Mouse (Mus musculus) right cerebral cortex, postnatal 4 days (tissue): ENCODE measurements around the gene Pfas.

Source experiments
- DNase-seq: peaks from one replicate; pipeline ENCODE4 v3.0.0-alpha.2; 2022

Gene Pfas

DNA sequence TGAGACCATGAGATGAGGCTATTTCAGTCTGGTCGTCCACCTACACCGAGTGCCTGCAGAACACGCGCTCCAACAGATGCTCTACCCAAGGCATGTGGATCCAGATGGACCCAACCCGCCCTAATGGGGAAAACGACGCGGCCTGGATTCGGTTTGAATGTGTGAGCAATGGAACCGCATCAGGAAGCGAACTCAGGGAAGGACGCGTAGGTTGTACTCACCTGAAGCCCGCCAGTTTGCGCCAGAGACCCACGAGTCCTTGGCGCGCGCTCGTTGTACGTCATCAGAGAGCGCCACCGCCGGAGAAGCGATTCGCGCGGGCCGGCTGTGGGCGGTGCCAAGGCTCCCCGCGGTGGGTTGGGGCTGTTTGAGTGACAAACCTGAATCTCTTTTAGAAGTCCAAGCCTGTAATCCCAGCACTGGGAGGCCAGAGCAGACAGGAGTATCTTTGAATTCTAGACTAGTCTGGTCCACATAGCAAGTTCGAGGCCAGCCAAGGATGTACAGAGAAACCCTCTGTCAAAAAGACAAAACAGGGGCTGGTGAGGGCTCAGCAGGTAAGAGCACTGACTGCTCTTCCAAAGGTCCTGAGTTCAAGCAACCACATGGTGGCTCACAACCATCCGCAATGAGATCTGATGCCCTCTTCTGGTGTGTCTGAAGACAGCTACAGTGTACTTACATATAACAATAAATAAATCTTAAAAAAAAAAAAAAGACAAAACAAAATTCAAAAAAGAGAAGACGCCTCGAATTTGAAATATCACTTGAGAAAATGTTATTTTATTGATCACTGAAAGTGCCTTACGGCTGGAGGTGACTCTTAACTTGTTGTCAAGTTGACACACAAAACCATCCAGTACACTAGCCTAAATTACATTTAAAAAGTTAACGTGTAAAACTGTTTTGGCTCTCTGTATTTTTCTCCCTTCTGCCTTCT lies at the start of gene Pfas:
Gene Pfas, minus strand, starts transcription at position 279 of the 940 bp plus-strand sequence.
- DNase-seq = peak; percentile 97

DNA sequence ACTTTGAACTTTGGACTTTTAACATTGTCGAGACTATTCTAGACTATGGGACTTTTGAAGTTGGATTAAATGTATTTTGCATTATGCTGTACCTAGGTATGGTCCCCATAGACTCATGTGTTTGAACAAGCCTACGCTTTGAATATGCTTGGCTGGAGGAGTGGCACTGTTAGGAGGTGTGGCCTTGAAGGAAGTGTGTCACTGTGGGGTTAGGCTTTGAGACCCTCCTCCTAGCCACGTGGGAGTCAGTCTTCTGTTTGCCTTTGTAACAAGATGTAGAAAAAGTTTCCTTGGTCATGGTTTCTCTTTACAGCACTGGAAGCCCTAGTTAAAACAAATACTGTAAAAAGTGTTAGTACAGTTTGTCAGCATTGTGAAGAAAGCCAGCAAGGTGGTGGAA lies 45.6 kb upstream of the Pfas start:
- no peak for DNase-seq

DNA sequence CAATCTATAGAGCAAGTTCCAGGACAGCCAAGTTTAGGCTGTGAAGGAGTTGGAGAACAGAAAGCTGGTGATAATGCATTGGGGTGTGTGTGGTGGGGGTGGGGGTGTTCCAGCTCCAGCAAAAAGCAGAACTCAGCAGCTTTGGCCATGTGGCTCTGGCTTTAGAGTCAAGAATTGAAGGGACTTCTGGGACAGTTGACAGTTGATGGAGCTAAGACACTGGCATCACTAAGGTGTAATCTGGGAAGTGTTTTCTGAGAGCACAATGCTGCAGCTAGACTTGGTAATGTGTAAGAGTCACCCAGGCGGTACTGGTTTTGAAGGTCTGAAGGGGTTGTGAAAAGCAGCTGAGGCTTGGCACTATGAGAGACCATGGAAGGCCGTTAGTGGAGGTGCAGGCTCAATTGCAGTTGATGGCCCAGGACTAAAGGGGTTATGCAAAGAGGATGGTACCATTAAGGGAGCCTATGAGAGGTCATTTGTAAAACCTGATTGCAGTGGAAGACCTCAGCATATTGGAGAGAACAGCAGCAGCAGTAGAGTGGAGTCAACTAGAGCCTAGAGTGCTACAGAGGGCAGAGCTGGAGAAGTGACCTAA lies 44.7 kb upstream of the Pfas start:
- no peak for DNase-seq

DNA sequence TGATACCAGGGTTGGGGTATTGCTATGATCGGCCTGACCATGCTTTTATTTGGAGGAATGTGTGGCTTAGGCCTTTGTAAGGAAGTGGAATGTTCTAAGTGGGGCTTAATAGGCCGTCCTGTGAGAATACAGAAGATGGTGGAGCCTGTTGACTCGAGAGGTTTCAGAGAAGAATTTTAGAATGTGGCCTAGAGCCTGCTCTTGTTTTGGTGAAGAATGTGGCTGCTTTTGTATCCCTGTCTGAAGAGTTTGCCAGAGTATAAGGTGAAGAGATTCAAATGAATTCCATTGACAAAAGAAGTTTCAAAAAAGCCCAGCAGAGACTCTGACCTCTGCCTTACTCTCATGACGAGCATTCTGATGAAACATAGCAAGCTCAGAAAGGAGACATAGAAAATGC lies 43.5 kb upstream of the Pfas start:
- no peak for DNase-seq

DNA sequence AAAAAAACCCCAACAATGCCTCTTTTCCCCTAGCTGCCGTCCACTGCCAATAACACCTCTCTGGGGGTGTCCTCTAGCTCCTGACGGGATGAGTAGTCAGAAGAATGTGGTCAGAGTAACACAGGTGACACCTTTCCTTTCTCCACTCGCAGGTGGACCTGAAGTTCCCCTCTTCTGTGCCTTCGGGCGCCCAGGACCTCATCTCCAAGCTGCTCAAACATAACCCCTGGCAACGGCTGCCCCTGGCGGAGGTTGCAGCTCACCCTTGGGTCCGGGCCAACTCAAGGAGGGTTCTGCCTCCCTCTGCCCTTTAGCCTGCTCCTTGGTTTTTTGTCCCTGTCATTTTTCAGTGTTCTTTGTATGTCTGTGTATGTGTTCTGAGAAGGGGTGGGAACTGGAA lies 42.5 kb upstream of the Pfas start:
- no peak for DNase-seq

DNA sequence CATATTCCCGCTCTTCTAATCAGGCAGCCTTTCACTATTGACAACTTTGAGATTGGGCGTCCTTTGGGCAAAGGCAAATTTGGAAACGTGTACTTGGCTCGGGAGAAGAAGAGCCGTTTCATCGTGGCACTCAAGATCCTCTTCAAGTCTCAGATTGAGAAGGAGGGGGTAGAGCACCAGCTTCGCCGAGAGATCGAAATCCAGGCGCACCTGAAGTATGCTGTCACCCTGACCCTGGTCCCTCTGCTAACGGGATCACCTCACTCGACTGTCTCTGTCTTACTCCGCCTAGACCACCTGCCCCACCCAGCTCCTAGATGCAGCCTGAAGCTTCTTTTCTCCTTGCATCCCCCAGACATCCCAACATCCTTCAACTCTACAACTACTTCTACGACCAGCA lies 39.9 kb upstream of the Pfas start:
- DNase-seq = no peak

DNA sequence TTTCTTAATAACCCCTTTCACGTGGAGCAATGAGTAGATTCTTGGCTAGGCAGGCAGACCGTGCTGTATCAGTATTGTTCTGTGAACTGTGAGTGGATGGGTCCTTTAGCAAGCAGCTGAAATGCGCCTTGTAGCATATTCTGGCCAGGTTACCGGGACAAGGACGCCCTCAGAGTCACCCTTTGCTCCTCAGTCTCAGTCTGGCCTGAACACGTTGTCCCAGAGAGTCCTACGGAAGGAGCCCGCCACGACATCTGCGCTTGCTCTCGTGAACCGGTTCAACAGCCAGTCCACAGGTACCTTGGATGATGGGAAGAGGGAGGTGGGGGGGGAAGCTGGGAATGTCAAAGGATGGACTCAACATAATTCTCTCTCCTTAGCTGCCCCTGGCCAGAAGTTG lies 39.3 kb upstream of the Pfas start:
- DNase-seq = no peak

DNA sequence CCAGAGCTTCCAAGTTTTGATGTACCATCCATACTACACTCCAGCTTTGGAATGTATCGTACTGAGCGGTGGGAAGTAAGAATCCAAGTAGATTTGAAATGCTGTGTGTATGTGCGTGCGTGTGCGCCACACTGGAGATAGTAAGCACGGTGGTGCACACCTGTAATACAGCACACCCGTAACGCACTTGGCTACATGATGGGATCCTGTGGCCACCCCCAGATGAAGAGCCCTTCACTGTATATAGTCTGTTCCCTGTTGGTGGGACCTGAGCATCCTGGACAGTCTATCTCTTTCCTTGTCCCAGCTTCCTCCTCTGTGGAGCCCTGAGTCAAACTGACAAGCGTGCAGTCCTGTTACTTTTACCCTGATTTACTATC lies 38.1 kb upstream of the Pfas start:
- no peak for DNase-seq

DNA sequence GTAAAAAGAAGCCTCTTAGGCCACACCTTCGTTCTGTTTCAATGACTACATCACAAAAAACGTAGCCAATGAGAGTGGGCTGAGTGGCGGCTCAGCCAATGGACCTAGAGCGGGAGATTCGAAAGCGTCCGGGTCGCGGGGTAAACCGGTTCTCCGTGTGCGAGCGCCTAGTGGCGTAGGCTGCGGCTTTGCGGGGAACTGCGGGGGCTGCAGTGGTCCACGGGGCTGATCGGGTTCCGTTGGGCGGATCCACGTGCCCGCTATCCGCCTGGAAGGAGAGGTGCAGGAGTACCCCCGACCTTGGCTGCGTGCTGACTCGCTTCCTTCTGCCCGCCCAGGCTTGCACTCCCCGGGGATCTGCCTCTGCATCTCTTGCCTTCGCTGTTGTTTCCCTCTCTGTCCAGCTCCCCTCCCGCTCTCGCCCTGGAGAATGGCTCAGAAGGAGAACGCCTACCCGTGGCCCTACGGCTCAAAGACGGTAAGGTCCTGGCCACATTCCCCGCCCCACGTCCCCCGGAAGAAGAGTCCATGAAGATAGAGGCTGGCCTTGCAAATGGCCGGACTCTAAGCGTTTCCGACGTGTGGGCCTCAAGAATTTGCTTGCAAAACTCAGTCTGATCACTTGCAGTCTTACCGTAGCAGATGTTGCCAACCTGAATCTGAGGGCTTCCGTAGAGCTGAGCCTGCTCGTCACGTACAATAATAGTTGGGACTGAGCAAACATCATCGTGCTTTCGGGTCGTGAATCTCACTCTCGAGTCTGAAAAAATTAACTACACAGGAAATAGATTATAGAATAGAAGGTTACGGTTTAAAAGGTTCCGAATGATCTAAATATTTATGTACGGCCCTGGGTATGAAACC lies 37.5 kb upstream of the Pfas start, which contains the start of gene Aurkb:
Gene Aurkb, plus strand, starts transcription at position 117 of the 864 bp plus-strand sequence.
- peak; percentile 88 for DNase-seq

DNA sequence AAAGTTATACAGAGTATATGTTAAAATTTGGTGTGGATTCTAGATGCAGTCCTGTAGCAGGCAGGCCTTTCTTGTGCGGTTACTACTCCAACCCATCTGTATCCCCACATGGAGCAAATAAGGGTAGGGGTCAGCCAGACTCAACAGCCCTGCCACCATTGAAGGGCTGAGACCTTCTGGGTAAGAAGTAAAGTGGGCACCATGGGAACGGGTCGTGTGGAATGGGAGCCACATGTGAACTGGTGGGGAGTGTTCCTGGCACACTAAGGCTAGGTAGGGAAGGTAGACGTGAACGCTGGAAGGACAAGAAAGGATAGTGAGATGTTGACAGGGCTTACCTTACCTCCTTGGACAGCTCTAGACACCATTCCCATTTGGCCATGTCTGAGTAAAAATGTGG lies 29.9 kb upstream of the Pfas start:
- DNase-seq = no peak

DNA sequence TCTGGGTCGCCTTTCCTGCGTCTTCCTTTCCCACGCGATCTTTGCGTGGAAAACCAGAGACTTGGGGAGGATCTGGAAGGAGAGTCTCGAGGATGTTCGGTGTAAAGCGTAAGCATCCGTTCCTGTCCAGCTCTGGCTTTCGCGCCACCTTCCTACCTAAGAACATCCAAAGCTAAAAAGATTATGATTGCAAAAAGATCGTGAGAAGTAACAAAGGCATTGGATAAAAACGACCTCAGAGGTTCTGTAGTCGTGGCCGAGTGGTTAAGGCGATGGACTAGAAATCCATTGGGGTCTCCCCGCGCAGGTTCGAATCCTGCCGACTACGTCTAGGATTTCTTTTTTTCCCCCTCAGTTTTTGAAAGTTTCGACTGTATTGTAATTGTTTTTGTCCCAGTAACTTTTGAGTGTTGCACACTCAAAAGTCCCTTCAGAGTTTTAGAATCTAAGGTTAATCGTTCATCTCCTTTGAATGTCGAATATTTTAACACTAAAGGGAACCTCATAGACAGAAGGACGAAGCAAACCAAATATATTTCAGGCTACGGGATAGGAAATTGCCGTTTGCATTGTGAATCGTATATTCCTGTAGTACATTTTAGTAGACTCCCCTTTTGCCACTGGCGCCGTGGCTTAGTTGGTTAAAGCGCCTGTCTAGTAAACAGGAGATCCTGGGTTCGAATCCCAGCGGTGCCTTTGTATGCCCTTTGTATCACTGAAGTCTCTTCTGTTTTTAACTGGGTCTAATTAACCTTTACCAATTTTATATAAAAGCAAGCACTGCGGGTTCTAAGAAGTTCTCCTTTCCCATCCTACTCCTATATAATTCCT lies 29.2 kb upstream of the Pfas start:
- peak; percentile 76 for DNase-seq

DNA sequence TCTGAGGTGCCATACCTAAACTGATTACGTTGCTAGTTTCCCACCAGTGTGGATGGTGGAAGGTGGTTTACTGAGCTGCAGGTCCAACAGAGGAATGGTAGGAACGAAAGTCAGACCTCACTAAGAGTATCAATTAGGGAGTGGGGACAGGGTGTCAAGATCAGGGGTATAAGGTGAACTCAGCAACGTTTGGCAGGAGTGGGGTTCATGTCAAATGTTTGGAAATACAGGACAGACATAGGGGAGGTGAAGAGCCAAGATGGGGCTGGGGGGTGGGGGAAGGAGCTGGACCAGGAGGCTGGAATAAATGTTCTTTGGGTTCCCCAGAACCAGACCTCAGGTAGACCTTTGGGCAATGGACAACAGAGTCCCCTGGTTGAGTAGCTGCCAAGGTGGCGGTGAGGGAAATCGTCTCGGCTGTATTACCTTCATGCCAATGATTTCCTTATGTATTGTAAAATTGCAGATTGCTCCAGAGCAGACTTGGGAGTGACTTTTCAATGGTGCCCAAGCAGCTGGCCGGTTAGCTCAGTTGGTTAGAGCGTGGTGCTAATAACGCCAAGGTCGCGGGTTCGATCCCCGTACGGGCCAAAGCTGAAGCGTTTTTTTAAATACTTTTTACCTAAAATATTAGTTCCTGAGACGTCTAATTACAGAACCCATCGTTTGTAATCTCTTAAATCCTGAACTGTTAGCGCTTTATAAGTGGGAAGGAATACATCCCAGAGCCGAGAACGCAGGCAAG lies 28.4 kb upstream of the Pfas start:
- DNase-seq = peak; percentile 84

DNA sequence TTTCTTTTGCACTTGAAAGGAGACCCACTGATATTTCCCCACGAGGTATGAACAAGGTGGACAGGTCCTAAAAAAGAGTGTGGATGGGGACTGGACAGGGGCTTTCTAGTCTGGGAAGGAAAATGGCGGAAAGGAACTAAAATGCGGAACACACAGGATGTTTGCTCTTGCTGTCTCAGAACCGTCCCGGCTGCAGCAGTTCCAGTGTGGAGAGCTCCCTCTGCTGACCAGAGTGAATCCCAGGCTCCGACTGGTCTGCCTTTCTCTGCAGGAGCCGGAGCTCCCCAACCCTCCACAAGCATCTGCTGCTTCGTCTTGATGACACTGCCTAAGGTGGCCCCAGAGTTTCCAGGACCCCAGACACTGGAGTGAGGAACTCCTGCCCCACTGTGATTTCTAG lies 27.6 kb upstream of the Pfas start:
- DNase-seq = peak; percentile 73

DNA sequence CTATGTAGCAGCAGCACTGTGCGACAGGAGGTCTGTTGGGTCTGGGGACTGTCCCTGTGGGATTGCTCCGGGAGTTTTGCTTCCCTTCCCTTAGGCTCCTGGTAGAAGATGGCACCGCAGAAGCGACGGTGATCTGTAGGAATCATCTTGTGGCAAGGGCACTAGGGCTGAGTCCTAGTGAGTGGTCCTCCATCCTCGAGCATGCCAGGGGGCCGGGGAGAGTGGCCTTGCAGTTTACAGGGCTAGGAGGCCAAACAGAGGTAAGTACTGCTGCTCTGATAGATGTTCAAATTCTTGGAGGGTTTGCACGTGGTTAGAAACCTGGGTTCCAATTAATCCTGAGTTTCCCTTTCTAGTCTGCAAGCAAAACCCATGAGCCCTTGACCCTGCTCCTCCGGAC lies 27.2 kb upstream of the Pfas start:
- no peak for DNase-seq

DNA sequence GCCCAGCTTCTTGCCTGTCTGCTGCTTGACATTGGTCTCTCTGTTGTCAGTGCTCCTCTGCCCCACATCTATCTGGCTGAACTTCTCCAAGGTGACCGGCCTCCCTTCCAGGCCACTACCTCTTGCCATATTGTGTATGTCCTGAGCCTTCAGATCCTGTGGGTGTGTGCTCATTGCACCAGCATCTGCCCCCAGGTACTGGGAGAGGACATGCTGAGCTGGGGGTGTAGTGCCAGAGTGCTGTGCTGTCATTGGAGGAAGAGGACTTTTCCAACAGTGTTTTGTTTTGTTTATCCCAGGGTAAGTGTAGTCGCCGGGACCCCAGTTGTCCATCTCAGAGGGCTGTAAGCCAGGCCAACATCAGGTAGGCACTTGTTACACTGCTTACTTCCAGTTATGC lies 26.3 kb upstream of the Pfas start:
- no peak for DNase-seq

DNA sequence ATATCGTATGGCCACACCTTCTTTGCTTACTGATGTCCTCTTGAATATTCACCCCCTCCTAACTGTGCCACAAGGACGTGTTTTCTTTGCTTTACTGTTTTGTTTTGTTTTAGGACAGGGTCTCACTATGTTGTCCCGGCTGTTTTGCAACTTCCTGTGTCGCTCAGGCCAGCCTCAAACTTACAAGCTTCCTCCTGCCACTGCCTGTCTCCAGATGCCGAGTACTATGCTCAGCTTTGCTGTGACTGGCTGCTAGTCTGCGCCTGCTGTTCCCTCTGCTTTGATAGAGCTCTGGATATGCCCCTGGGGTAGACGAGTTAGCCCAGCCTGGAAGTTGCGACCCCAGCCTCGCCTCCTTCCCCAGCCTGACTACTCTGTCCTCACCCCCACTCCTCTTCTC lies 25.3 kb upstream of the Pfas start:
- DNase-seq = no peak

DNA sequence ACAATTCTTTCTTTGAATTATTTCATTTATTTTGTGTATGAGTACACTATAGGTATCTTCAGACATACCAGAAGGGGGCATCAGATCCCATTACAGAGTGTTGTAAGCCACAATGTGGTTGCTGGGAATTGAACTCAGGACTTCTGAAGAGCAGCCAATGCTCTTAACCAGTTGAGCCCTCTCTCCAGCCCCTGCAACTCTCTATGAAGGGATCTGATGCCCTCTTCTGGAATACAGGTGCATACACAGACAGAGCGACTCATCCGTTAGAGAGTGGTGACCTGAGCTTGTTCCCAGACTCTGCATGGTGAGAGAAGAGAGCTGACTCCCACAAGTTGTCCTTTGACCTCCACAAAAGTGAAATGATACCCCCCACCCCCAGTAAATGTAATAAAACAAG lies 20.5 kb upstream of the Pfas start:
- no peak for DNase-seq

DNA sequence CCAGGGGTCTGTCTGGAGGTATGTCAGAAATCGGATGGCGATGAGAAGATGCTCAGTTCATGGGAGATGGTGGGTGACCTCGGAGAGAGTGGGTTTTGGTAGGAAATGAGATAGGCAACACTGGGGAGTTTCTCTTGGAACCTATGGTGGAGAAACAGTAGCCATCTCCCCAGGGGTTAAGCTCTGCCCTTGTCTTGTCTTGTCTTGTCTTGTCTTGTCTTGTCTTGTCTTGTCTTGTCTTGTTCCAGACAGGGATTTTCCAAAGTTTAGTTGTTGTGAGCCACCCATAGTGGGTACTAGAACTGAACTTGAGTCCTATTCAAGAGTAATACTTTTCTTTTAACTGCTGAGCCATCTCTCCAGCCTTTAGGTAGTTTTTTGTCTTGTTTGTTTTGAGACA lies 18.3 kb upstream of the Pfas start:
- no peak for DNase-seq

DNA sequence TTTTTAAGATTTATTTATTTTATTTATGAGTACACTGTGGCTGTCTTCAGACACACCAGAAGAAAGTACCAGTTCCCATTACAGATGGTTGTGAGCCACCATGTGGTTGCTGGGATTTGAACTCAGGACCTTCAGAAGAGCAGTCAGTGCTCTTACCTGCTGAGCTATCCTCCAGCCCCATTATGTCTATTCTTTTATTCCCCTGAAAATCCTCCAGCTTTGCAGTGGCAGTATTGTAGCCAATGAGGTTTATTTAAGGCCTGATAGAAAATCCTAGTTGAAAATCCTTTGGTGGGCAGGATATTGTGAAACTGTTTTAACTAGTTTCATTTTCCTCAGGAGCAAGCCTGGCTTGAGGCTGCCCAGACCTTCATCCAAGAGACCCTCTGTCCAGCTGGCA lies 12.4 kb upstream of the Pfas start:
- DNase-seq = no peak

DNA sequence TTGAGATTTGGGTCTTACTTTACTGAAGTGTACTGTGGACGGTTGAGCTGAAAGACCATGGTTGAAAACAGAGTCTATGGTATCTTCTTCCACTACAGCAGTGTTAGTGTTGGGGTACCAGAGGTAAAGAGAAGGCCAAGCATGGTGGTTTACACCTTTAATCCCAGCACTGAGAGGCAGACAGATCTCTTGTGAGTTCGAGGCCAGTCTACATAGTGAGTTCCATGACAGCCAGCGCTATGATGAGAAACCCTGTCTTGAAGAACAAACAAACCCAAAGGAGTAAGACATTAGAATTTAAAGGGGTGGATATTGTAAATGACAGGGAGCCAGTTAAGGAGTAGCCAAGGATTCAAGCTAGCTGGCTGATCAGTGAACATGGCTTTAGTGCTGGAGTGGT lies 8.5 kb upstream of the Pfas start:
- no peak for DNase-seq

DNA sequence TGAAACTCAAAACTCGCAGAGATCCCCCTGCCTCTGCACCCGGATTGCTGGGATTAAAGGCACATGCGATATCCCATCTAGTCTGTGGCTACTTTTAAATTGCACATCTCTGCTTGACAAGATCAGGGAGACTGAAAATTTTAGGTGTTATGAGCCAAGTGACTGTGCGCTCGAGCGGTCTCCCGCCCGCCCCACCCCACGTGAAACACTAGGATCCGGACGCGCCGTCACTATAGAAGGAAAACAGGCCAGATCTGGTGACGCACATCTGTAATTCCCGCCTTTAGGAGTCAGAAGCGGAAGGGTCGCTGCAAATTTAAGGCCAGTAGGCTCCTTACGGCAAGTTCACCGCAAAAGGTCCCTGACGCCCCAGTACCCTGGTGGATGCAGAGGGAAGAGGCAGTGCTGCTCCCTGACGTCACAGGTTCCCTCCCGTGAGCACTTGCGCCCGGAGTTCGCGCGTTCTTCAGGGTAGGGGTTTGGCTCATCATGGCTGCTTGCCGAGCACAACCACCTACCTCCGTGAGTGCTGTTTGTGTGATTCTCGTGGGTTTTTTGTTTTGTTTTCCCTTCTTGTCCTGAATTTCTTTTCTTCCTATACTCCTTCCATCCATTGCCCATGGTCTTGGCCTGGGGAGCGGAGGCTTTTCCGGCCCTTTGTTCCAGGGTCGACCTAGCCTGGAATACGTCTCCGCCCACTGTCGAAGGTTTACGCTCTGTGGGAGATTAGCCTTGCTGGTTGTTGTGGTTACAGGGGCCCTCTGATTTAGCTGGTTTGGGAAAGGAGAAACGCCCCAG lies 7.6 kb upstream of the Pfas start, which contains the start of gene Ctc1:
Gene Ctc1, plus strand, starts transcription at position 268 of the 798 bp plus-strand sequence.
- peak; percentile 87 for DNase-seq
